Mouse (Mus musculus) intestine, embryonic 15.5 days (tissue): Measurements from ENCODE around the gene Mansc1. TPM values are rescaled to one million over a fixed set of nuclear protein-coding genes. Genes with fewer than 3 reads are reported as not detected.

Experiments
- ATAC-seq: fragments of 200-750 bp; cut with Nextera tagmentation; 2 replicates; pipeline ENCODE4 v1.8.0; 2017; ENCODE audit warnings: moderate TSS enrichment, moderate library complexity
- H3K27ac ChIP-seq: fragments of 300-500 bp; sonication (generic); 2 replicates; pipeline ENCODE4 v1.5.1; 2015; ENCODE audit warnings: mild to moderate bottlenecking, inconsistent platforms
- H3K27me3 ChIP-seq: fragments of 300-500 bp; sonication (generic); replicated peaks from 2 replicates; pipeline ENCODE4 v1.6.1; 2015; ENCODE audit warnings: inconsistent platforms
- H3K36me3 ChIP-seq: fragments of 300-500 bp; sonication (generic); 2 replicates; pipeline ENCODE4 v1.6.1; 2015; ENCODE audit warnings: inconsistent platforms
- H3K4me1 ChIP-seq: fragments of 300-500 bp; sonication (generic); replicated peaks from 2 replicates; pipeline ENCODE4 v1.6.1; 2015; ENCODE audit warnings: inconsistent platforms
- H3K4me2 ChIP-seq: fragments of 300-500 bp; sonication (generic); replicated peaks from 2 replicates; pipeline ENCODE4 v1.6.1; 2015; ENCODE audit warnings: mild to moderate bottlenecking, inconsistent platforms
- H3K4me3 ChIP-seq: fragments of 300-500 bp; sonication (generic); replicated peaks from 2 replicates; pipeline ENCODE4 v1.5.1; 2015; ENCODE audit warnings: inconsistent platforms
- H3K9ac ChIP-seq: fragments of 300-500 bp; sonication (generic); 2 replicates; pipeline ENCODE4 v1.6.1; 2015; ENCODE audit warnings: inconsistent platforms
- H3K9me3 ChIP-seq: fragments of 300-500 bp; sonication (generic); 2 replicates; pipeline ENCODE4 v1.6.1; 2016; ENCODE audit warnings: inconsistent platforms
- WGBS: fragments of 180-500 bp; shearing (Covaris S2); methylation state at CpG from one replicate; pipeline ENCODE4 v1.1.7; 2015; 5-methylcytosine and 5-hydroxymethylcytosine counted together
- polyA plus RNA-seq: library from polyadenylated mRNA; unstranded; fragments of >200 nt; fragmentation: Nextera tagmentation; extraction: Ambion mirVana; gene quantifications from 2 replicates; pipeline ENCODE4 v1.2.1, GENCODE M21; 2015

Mansc1 gene
- polyA plus RNA-seq, 1 experiment from 2014 or later, result 6.9 TPM

- Histone ChIP-seq H3K9ac (no peak overlapping the region), H3K4me3 (no peak overlapping the region), H3K9me3 (no peaks in the 10 kb centered on the region), H3K36me3 (no peaks in the 10 kb centered on the region), H3K27ac (no peak overlapping the region), H3K4me2 (no peak overlapping the region), H3K27me3 (no peaks in the 10 kb centered on the region), H3K4me1 (no peaks in the 10 kb centered on the region)
- no peak for ATAC-seq
- WGBS, result 79% methylated on average over 5 of the region's 5 CpGs
Observed at GRCm38 (mm10) chr6:134582110-134582509, 50.2 kb downstream of the Mansc1 start.

GRCm38 (mm10) chr6:134579506-134579905, 52.8 kb downstream of the Mansc1 start:
- ATAC-seq, result no peak
- 89% methylated on average over 4 of the region's 4 CpGs for WGBS

GRCm38 (mm10) chr6:134578039-134578438, 54.2 kb downstream of the Mansc1 start:
- peak; percentile 51; the same call in 1 of the 2 replicates for ATAC-seq
- H3K27me3 ChIP-seq, result no peaks in the 10 kb centered on the region
- H3K4me3 ChIP-seq, result no peak overlapping the region
- 0 out of 2 replicates have a peak, but pooled peaks cover 2% of the 10 kb centered on the region for H3K4me1 ChIP-seq
- H3K4me2 ChIP-seq, result no peak overlapping the region
- 57% methylated on average over 6 of the region's 6 CpGs for WGBS
- H3K9me3 ChIP-seq, result no peaks in the 10 kb centered on the region
- no peak overlapping the region for H3K27ac ChIP-seq
- H3K9ac ChIP-seq, result no peak overlapping the region
- no peaks in the 10 kb centered on the region for H3K36me3 ChIP-seq

More at GRCm38 (mm10) chr6:134579506-134579905, 52.8 kb downstream of the Mansc1 start:
- Histone ChIP-seq H3K4me3 (no peak overlapping the region), H3K27me3 (no peaks in the 10 kb centered on the region), H3K4me1 (0 out of 2 replicates have a peak, but pooled peaks cover 2% of the 10 kb centered on the region), H3K9me3 (no peaks in the 10 kb centered on the region), H3K9ac (no peak overlapping the region), H3K4me2 (no peak overlapping the region), H3K36me3 (no peaks in the 10 kb centered on the region), H3K27ac (no peak overlapping the region)

- WGBS, result 49% methylated on average over 3 of the region's 3 CpGs
- Histone ChIP-seq H3K9ac (no peak overlapping the region), H3K27me3 (no peaks in the 10 kb centered on the region), H3K36me3 (no peaks in the 10 kb centered on the region), H3K4me3 (no peak overlapping the region), H3K4me2 (no peak overlapping the region), H3K9me3 (no peaks in the 10 kb centered on the region), H3K27ac (no peak overlapping the region), H3K4me1 (0 out of 2 replicates have a peak, but pooled peaks cover 2% of the 10 kb centered on the region)
- ATAC-seq, result no peak
Observed at GRCm38 (mm10) chr6:134575288-134575741, 57.0 kb downstream of the Mansc1 start.

- Histone ChIP-seq H3K36me3 (no peaks in the 10 kb centered on the region), H3K9me3 (no peaks in the 10 kb centered on the region), H3K4me3 (no peak overlapping the region), H3K4me2 (no peak overlapping the region), H3K27me3 (no peaks in the 10 kb centered on the region), H3K27ac (no peak overlapping the region), H3K4me1 (0 out of 2 replicates have a peak, but pooled peaks cover 3% of the 10 kb centered on the region), H3K9ac (no peak overlapping the region)
- no peak for ATAC-seq
- WGBS, result 79% methylated on average over 5 of the region's 5 CpGs
Observed at GRCm38 (mm10) chr6:134567986-134568556, 64.2 kb downstream of the Mansc1 start.

GRCm38 (mm10) chr6:134566818-134567485, 65.3 kb downstream of the Mansc1 start, which contains the start of gene Lrp6:
Lrp6 (minus strand) TSS chr6:134566965.
- Histone ChIP-seq H3K36me3 (no peaks in the 10 kb centered on the region), H3K9me3 (no peaks in the 10 kb centered on the region), H3K4me3 (peak within 1 kb of the TSS; percentile 80), H3K27ac (peak within 1 kb of the TSS; percentile 99), H3K4me1 (0 out of 2 replicates have a peak, but pooled peaks cover 3% of the 10 kb centered on the region), H3K9ac (peak within 1 kb of the TSS; percentile 96), H3K27me3 (no peaks in the 10 kb centered on the region), H3K4me2 (peak within 1 kb of the TSS; percentile 82)
- 0% methylated on average over 71 of the region's 99 CpGs for WGBS
- peak; percentile 95 for ATAC-seq

- Histone ChIP-seq H3K9me3 (no peaks in the 10 kb centered on the region), H3K36me3 (no peaks in the 10 kb centered on the region), H3K27ac (peak overlapping the region; percentile 99), H3K4me2 (peak overlapping the region; percentile 82), H3K4me1 (0 out of 2 replicates have a peak, but pooled peaks cover 3% of the 10 kb centered on the region), H3K4me3 (peak overlapping the region; percentile 80), H3K9ac (peak overlapping the region; percentile 96), H3K27me3 (no peaks in the 10 kb centered on the region)
- ATAC-seq, result peak; percentile 65
- WGBS, result under 1% methylated on average over 52 of the region's 64 CpGs
Observed at GRCm38 (mm10) chr6:134566248-134566817, 66.0 kb downstream of the Mansc1 start.

- WGBS, result under 1% methylated on average over 19 of the region's 19 CpGs
- Histone ChIP-seq H3K36me3 (no peaks in the 10 kb centered on the region), H3K9ac (peak overlapping the region; percentile 96), H3K9me3 (no peaks in the 10 kb centered on the region), H3K27me3 (no peaks in the 10 kb centered on the region), H3K4me1 (peaks cover 5% of the 10 kb centered on the region; the same call in 1 of the 2 replicates), H3K27ac (peak overlapping the region; percentile 99), H3K4me2 (peak overlapping the region; percentile 82), H3K4me3 (peak overlapping the region; percentile 80)
- no peak for ATAC-seq
Observed at GRCm38 (mm10) chr6:134565606-134566247, 66.6 kb downstream of the Mansc1 start.

GRCm38 (mm10) chr6:134564539-134564938, 67.7 kb downstream of the Mansc1 start:
- Histone ChIP-seq H3K9ac (no peak overlapping the region), H3K9me3 (no peaks in the 10 kb centered on the region), H3K27ac (no peak overlapping the region), H3K4me1 (peaks cover 5% of the 10 kb centered on the region; the same call in 1 of the 2 replicates), H3K36me3 (no peaks in the 10 kb centered on the region), H3K27me3 (no peaks in the 10 kb centered on the region), H3K4me2 (peak overlapping the region; percentile 82), H3K4me3 (no peak overlapping the region)
- 49% methylated on average over 2 of the region's 2 CpGs for WGBS
- ATAC-seq, result 0 out of 2 replicates have a peak, but pooled peaks have one; percentile 21

GRCm38 (mm10) chr6:134559635-134560034, 72.7 kb downstream of the Mansc1 start:
- ATAC-seq, result no peak

More at GRCm38 (mm10) chr6:134559635-134560034, 72.7 kb downstream of the Mansc1 start:
- Histone ChIP-seq H3K4me1 (peaks cover 8% of the 10 kb centered on the region; the same call in 1 of the 2 replicates), H3K36me3 (no peaks in the 10 kb centered on the region), H3K9ac (no peak overlapping the region), H3K4me2 (no peak overlapping the region), H3K27ac (no peak overlapping the region), H3K9me3 (no peaks in the 10 kb centered on the region), H3K27me3 (no peaks in the 10 kb centered on the region), H3K4me3 (no peak overlapping the region)
- 75% methylated on average over 3 of the region's 3 CpGs for WGBS
